8 mouse cellular contexts compared by ENCODE assay signal in the genomic region with DNA sequence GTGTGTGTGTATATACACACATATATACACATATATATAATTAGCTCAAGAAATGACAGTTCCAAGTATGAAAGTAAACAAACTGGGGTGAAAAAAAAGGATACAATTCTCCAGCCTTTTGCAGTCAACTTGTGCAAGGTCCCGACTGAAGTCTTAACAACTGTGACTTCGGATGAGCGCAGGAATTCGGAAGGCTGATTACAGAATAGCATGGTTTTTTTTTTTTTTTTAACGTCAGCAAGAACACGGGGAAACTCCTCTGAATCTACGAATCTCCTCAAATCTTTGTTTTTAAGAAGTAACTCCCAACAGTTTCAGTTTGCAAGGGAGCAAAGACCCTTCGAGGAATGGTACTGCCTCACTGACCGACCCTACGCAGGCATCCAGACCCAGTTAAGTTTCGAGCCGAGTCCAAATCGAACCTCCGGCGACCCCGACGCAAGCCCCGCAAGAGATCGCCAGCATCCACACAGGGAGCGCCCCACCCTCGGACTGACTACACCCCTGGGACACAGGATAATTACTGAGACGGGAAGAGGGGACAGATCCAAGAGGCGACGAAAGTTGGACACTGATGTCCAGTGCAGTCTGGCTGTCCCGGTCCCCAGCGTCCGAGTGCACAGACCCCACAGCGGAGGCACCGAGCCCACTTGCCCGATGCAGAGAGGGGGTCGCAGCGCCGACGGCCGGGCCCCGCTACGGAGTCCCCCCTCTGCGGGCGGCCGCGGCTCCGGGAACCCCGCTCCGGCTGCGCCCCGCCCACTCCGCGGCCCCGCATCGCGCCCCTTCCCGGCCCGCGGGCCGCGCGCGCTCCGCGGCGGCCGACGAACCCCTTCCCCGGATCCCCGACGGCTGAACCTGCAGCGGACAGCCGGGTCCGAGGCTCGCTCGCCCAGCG. TPM values are rescaled to one million over a fixed set of nuclear protein-coding genes. Genes with fewer than 3 reads are reported as not detected.
DNase-seq lines count a peak whose midpoint lies in the region; ATAC-seq and TF ChIP-seq lines count a peak whose summit lies in the region.

No protein-coding gene starts in this region.

- peak overlapping the region; percentile 95 for H3K27ac ChIP-seq in layer of hippocampus, adult 2 months
- peak overlapping the region; percentile 64 for H3K27ac ChIP-seq in MEL (ENCODE audit: control insufficient read depth, low read depth, low read length)
- H3K27ac ChIP-seq in embryonic facial prominence, embryonic 14.5 days (replicated peaks; ENCODE audit: low read depth, low read length), result peak overlapping the region; percentile 89
- H3K27ac ChIP-seq in hindbrain, embryonic 13.5 days, result peak overlapping the region; percentile 91
- H3K27ac ChIP-seq in liver, embryonic 13.5 days, result peak overlapping the region; percentile 96
- H3K27ac ChIP-seq in neural tube, embryonic 13.5 days (replicated peaks), result peak overlapping the region; percentile 90

- WGBS in embryonic facial prominence, embryonic 14.5 days, result under 1% methylated on average over 45 of the region's 72 CpGs
- WGBS in hindbrain, embryonic 13.5 days, result under 1% methylated on average over 59 of the region's 72 CpGs
- WGBS in liver, embryonic 13.5 days (ENCODE audit: insufficient replicate concordance), result under 1% methylated on average over 66 of the region's 72 CpGs
- WGBS in neural tube, embryonic 13.5 days, result under 1% methylated on average over 69 of the region's 72 CpGs

- no peaks in the 10 kb centered on the region for H3K27me3 ChIP-seq in MEL (ENCODE audit: control insufficient read depth in 1 of 2, insufficient read depth in 2 of 2, low read length in 2 of 2)
- H3K27me3 ChIP-seq in embryonic facial prominence, embryonic 14.5 days (replicated peaks; ENCODE audit: control insufficient read depth, insufficient read depth, low read length), result no peaks in the 10 kb centered on the region
- peaks cover 14% of the 10 kb centered on the region for H3K27me3 ChIP-seq in hindbrain, embryonic 13.5 days
- H3K27me3 ChIP-seq in liver, embryonic 13.5 days, result no peaks in the 10 kb centered on the region
- H3K27me3 ChIP-seq in neural tube, embryonic 13.5 days, result no peaks in the 10 kb centered on the region

- no peak for TF ChIP-seq EP300 in MEL (IDR thresholded peaks at IDR 0.05; ENCODE audit: low read depth in 1 of 2, low read length in 2 of 2)

- peaks cover 42% of the 10 kb centered on the region for H3K79me2 ChIP-seq in MEL (ENCODE audit: control insufficient read depth, insufficient read depth, low read length, poor library complexity)

- H3K4me3 ChIP-seq in layer of hippocampus, adult 2 months, result peak overlapping the region; percentile 89
- peak overlapping the region; percentile 77 to 83 for H3K4me3 ChIP-seq in MEL (ENCODE audit: control insufficient read depth in 1 of 2, insufficient read depth in 1 of 2, low read depth in 2 of 2, low read length in 2 of 2)
- H3K4me3 ChIP-seq in embryonic facial prominence, embryonic 14.5 days (ENCODE audit: low read depth, low read length), result peak overlapping the region; percentile 98
- H3K4me3 ChIP-seq in hindbrain, embryonic 13.5 days, result peak overlapping the region; percentile 99
- peak overlapping the region; percentile 100 for H3K4me3 ChIP-seq in liver, embryonic 13.5 days (replicated peaks)
- H3K4me3 ChIP-seq in neural tube, embryonic 13.5 days, result peak overlapping the region; percentile 100

- peak; percentile 13 to 18 for DNase-seq in layer of hippocampus, adult 2 months (ENCODE audit: low spot score in 2 of 2)
- DNase-seq in layer of hippocampus, postnatal 14 days (ENCODE audit: low spot score in 2 of 2), result no peak
- peak; percentile 48 for DNase-seq in MEL (ENCODE audit: low read depth, low spot score)
- DNase-seq in embryonic facial prominence, embryonic 14.5 days (ENCODE audit: low spot score), result no peak
- peak; percentile 52 for DNase-seq in liver, embryonic 13.5 days
- no peak for DNase-seq in layer of hippocampus, adult 8-10 months (ENCODE audit: low spot score in 2 of 2)

- TF ChIP-seq POLR2A in MEL (IDR thresholded peaks at IDR 0.05; ENCODE audit: control insufficient read depth in 1 of 2, insufficient read depth in 1 of 2, low read depth in 1 of 2, low read length in 2 of 2, poor library complexity in 1 of 2), result no peak

- no peak for TF ChIP-seq RAD21 in MEL (IDR thresholded peaks at IDR 0.05; ENCODE audit: low read depth, low read length)

- TF ChIP-seq CTCF in layer of hippocampus, adult 2 months (conservative IDR thresholded peaks at IDR 0.05), result no peak
- no peak for TF ChIP-seq CTCF in MEL (IDR thresholded peaks at IDR 0.05 in 2 of 3, conservative IDR thresholded peaks at IDR 0.05 in 1 of 3; ENCODE audit: control insufficient read depth in 1 of 3, insufficient read depth in 1 of 3, low read depth in 2 of 3, low read length in 3 of 3, poor library complexity in 1 of 3, severe bottlenecking in 1 of 3)

- peak overlapping the region; percentile 78 for H3K4me2 ChIP-seq in embryonic facial prominence, embryonic 14.5 days (ENCODE audit: low read depth, low read length)
- peak overlapping the region; percentile 80 for H3K4me2 ChIP-seq in hindbrain, embryonic 13.5 days
- peak overlapping the region; percentile 84 for H3K4me2 ChIP-seq in liver, embryonic 13.5 days
- H3K4me2 ChIP-seq in neural tube, embryonic 13.5 days, result peak overlapping the region; percentile 78

- peak; percentile 4; the same call in 1 of the 2 replicates for ATAC-seq in embryonic facial prominence, embryonic 14.5 days (ENCODE audit: low read depth)
- peak; percentile 55 for ATAC-seq in hindbrain, embryonic 13.5 days (ENCODE audit: low FRiP score)
- peak; percentile 47 for ATAC-seq in liver, embryonic 13.5 days (ENCODE audit: low read depth)
- ATAC-seq in neural tube, embryonic 13.5 days (ENCODE audit: low read depth), result peak; percentile 58

- peaks cover 0 to 30% of the 10 kb centered on the region in 2 experiments; a peak in 2 of 4 replicates for H3K36me3 ChIP-seq in MEL (ENCODE audit: control insufficient read depth in 1 of 2, insufficient read depth in 2 of 2, low read length in 2 of 2)
- H3K36me3 ChIP-seq in embryonic facial prominence, embryonic 14.5 days (ENCODE audit: control insufficient read depth, insufficient read depth, low read length), result no peaks in the 10 kb centered on the region
- no peaks in the 10 kb centered on the region for H3K36me3 ChIP-seq in hindbrain, embryonic 13.5 days
- peaks cover 5% of the 10 kb centered on the region; the same call in 1 of the 2 replicates for H3K36me3 ChIP-seq in liver, embryonic 13.5 days
- no peaks in the 10 kb centered on the region for H3K36me3 ChIP-seq in neural tube, embryonic 13.5 days

- peaks cover 9 to 28% of the 10 kb centered on the region in 2 experiments for H3K4me1 ChIP-seq in MEL (ENCODE audit: control insufficient read depth in 1 of 2, insufficient read depth in 2 of 2, low read length in 2 of 2)
- H3K4me1 ChIP-seq in embryonic facial prominence, embryonic 14.5 days (ENCODE audit: control insufficient read depth, insufficient read depth, low read length), result peaks cover 24% of the 10 kb centered on the region
- peaks cover 51% of the 10 kb centered on the region for H3K4me1 ChIP-seq in hindbrain, embryonic 13.5 days (replicated peaks)
- peaks cover 79% of the 10 kb centered on the region for H3K4me1 ChIP-seq in liver, embryonic 13.5 days (replicated peaks)
- peaks cover 70% of the 10 kb centered on the region for H3K4me1 ChIP-seq in neural tube, embryonic 13.5 days (replicated peaks)

- H3K9me3 ChIP-seq in MEL (replicated peaks; ENCODE audit: insufficient read depth, low read length), result no peaks in the 10 kb centered on the region
- no peaks in the 10 kb centered on the region for H3K9me3 ChIP-seq in embryonic facial prominence, embryonic 14.5 days (ENCODE audit: control insufficient read depth, low read length)
- no peaks in the 10 kb centered on the region for H3K9me3 ChIP-seq in hindbrain, embryonic 13.5 days
- no peaks in the 10 kb centered on the region for H3K9me3 ChIP-seq in liver, embryonic 13.5 days (replicated peaks)
- no peaks in the 10 kb centered on the region for H3K9me3 ChIP-seq in neural tube, embryonic 13.5 days

- peak overlapping the region; percentile 92 for H3K9ac ChIP-seq in MEL (ENCODE audit: control insufficient read depth, low read depth, low read length, poor library complexity, severe bottlenecking)
- peak overlapping the region; percentile 97 for H3K9ac ChIP-seq in embryonic facial prominence, embryonic 14.5 days (ENCODE audit: low read depth, low read length)
- H3K9ac ChIP-seq in hindbrain, embryonic 13.5 days, result peak overlapping the region; percentile 96
- peak overlapping the region; percentile 99 for H3K9ac ChIP-seq in liver, embryonic 13.5 days
- peak overlapping the region; percentile 97 for H3K9ac ChIP-seq in neural tube, embryonic 13.5 days

TF ChIP-seq in MEL, 35 proteins besides CTCF, POLR2A, EP300 and RAD21:
- TF ChIP-seq ZNF384 (IDR thresholded peaks at IDR 0.05; ENCODE audit: low read depth, low read length) (peak; percentile 87), POLR2AphosphoS5 (IDR thresholded peaks at IDR 0.05; ENCODE audit: borderline replicate concordance, low read depth, low read length) (no peak), ZMIZ1 (IDR thresholded peaks at IDR 0.05; ENCODE audit: low read depth, low read length) (no peak), GATA1 (IDR thresholded peaks at IDR 0.05; ENCODE audit: low read depth, low read length) (no peak), SIN3A (IDR thresholded peaks at IDR 0.05; ENCODE audit: low read length) (peak; percentile 45; the same call in 1 of the 2 replicates)

RNA-seq across cellular contexts. Expression of a gene that starts 0.6 kb away (rescaled TPM):
- 10 to 100 TPM; 36.3 to 37.5 TPM for total RNA-seq in layer of hippocampus, adult 2 months (2021)
- 10 to 100 TPM; 28.0 to 30.0 TPM for total RNA-seq in layer of hippocampus, postnatal 14 days (2021)
- total RNA-seq in MEL (2012; rRNA removed), result 6.6 and 6.7 TPM in 2 replicates
- 100 to 1,000 TPM in 1 of 2 experiments, 10 to 100 TPM in 1; 11.8 to 129 TPM for polyA plus RNA-seq in MEL (2012; ENCODE audit: insufficient read depth in 1 of 2, insufficient read length in 2 of 2, low read depth in 1 of 2, low replicate concordance in 2 of 2, missing spikeins in 1 of 2)
- 22.6 and 27.6 TPM in 2 replicates for polyA plus RNA-seq in embryonic facial prominence, embryonic 14.5 days (2014; fragmentation: Nextera tagmentation; extraction: Ambion mirVana)
- polyA plus RNA-seq in hindbrain, embryonic 13.5 days (2015; fragmentation: Nextera tagmentation; extraction: Ambion mirVana), result 18.6 and 20.5 TPM in 2 replicates
- polyA plus RNA-seq in liver, embryonic 13.5 days (2015; fragmentation: Nextera tagmentation; extraction: Ambion mirVana), result 8.1 and 11.7 TPM in 2 replicates
- 20.9 and 27.1 TPM in 2 replicates for polyA plus RNA-seq in neural tube, embryonic 13.5 days (2015; fragmentation: Nextera tagmentation; extraction: Ambion mirVana)
- total RNA-seq in layer of hippocampus, adult 8-10 months (2022), result 10 to 100 TPM; 35.8 to 44.1 (median 40.8) TPM

Comparison
In these comparisons a context has a peak if more than half of its experiments do, and no peak if none do; other contexts are left out.
1. DNase-seq: peak in layer of hippocampus, adult 2 months (2 of 2), MEL (single experiment) and liver, embryonic 13.5 days (single experiment); none in layer of hippocampus, postnatal 14 days (0 of 2), embryonic facial prominence, embryonic 14.5 days (single experiment) and layer of hippocampus, adult 8-10 months (0 of 2).
2. ATAC-seq: peak in every context shown above with its lines; median percentile 58 in neural tube, embryonic 13.5 days; 55 in hindbrain, embryonic 13.5 days; 47 in liver, embryonic 13.5 days; 4 in embryonic facial prominence, embryonic 14.5 days.
3. Peak in every context shown above with its lines, with median percentiles within 50 percentile points of each other: H3K27ac ChIP-seq, H3K4me3 ChIP-seq, H3K9ac ChIP-seq and H3K4me2 ChIP-seq.